Mouse (Mus musculus) heart, adult 2 months (tissue): ENCODE measurements around the gene Casp9. TPM values are rescaled to one million over a fixed set of nuclear protein-coding genes. Genes with fewer than 3 reads are reported as not detected.
A peak's percentile ranks its signal among the peaks of the same experiment; 100 is the strongest.

Experiments
- DNase-seq, 2 experiments: peaks; one replicate each; pipeline ENCODE4 v3.0.0; 2021
- H3K27ac ChIP-seq: fragments of 200-600 bp; 2 replicates; pipeline ENCODE4 v1.8.1; 2022
- H3K27me3 ChIP-seq: fragments of 200-500 bp; 2 replicates; pipeline ENCODE4 v1.6.1; 2012; ENCODE audit warnings: mild to moderate bottlenecking, low read length, inconsistent platforms, mixed read lengths; ENCODE audit not compliant: control insufficient read depth, insufficient read depth
- H3K36me3 ChIP-seq: fragments of 200-500 bp; 2 replicates; pipeline ENCODE4 v1.6.1; 2012; ENCODE audit warnings: low read length, inconsistent platforms; ENCODE audit not compliant: control insufficient read depth, insufficient read depth
- H3K4me1 ChIP-seq: fragments of 200-500 bp; 2 replicates; pipeline ENCODE4 v1.6.1; 2011; ENCODE audit warnings: low read length; ENCODE audit not compliant: control insufficient read depth, insufficient read depth
- H3K4me3 ChIP-seq: fragments of 200-600 bp; 2 replicates; pipeline ENCODE4 v1.8.1; 2022
- H3K79me2 ChIP-seq: fragments of 200-500 bp; replicated peaks from 2 replicates; pipeline ENCODE4 v1.6.1; 2012; ENCODE audit warnings: mild to moderate bottlenecking, inconsistent platforms, low read length, moderate library complexity, mixed read lengths; ENCODE audit not compliant: control insufficient read depth, insufficient read depth
- H3K9ac ChIP-seq: fragments of 200-500 bp; 2 replicates; pipeline ENCODE4 v1.6.1; 2012; ENCODE audit warnings: low read depth, mild to moderate bottlenecking, control low read depth, inconsistent platforms, low read length, mixed read lengths
- CTCF ChIP-seq: fragments of 200-600 bp; IDR thresholded peaks from 2 replicates; pipeline ENCODE4 v1.8.1; 2022; ENCODE audit warnings: antibody characterized with exemption, mild to moderate bottlenecking, moderate library complexity
- EP300 ChIP-seq: fragments of 200-500 bp; IDR thresholded peaks from 2 replicates; pipeline ENCODE4 v1.6.1; 2011; ENCODE audit warnings: low read depth, low read length, control low read depth; ENCODE audit not compliant: insufficient read depth
- POLR2A ChIP-seq: fragments of 200-500 bp; IDR thresholded peaks from 2 replicates; pipeline ENCODE4 v1.6.1; 2011; ENCODE audit warnings: mild to moderate bottlenecking, low read depth, low read length, control low read depth; ENCODE audit not compliant: insufficient read depth
- WGBS: fragments of 180-500 bp; shearing (Covaris S2); methylation state at CpG from one replicate; pipeline ENCODE4 v1.1.7; 2018; 5-methylcytosine and 5-hydroxymethylcytosine counted together
- intact Hi-C: fragments of 180-260 bp; cut with DNase I; formaldehyde crosslinking; loops from one replicate; pipeline ENCODE4 v1.15.1; 2025
- polyA plus RNA-seq: library from polyadenylated mRNA; depleted of rRNA; stranded (reverse); fragments of >200 nt; gene quantifications from 2 replicates; pipeline ENCODE4 v1.2.3, GENCODE M21; 2012; rRNA removed
- total RNA-seq, 2 experiments: library from RNA; stranded (reverse); gene quantifications; 2 replicates each; pipeline ENCODE4 v1.2.3; 2021

The Casp9 gene
- total and polyA plus RNA-seq, 3 experiments = 7.5 to 10.0 (median 8.1) TPM

- H3K79me2 ChIP-seq = no peaks in the 10 kb centered on the region
- peaks cover 6% of the 10 kb centered on the region for H3K4me1 ChIP-seq
- no peak overlapping the region for H3K27ac ChIP-seq
- H3K36me3 ChIP-seq = no peaks in the 10 kb centered on the region
- intact Hi-C loops = no loop called here
- H3K27me3 ChIP-seq = no peaks in the 10 kb centered on the region
- 79% methylated on average over 19 of the region's 19 CpGs for WGBS
- H3K4me3 ChIP-seq = no peak overlapping the region
- DNase-seq = no peak
- H3K9ac ChIP-seq = no peak overlapping the region
- no peak for TF ChIP-seq CTCF
- no peak for TF ChIP-seq POLR2A
- TF ChIP-seq EP300 = no peak
Measured at GRCm38 (mm10) chr4:141860246-141860841, 66.9 kb downstream of the Casp9 start.

GRCm38 (mm10) chr4:141861591-141862295 lies 68.3 kb downstream of the Casp9 start:
- WGBS = 89% methylated on average over 17 of the region's 17 CpGs
- no peaks in the 10 kb centered on the region for H3K27me3 ChIP-seq
- H3K79me2 ChIP-seq = no peaks in the 10 kb centered on the region
- no peak for DNase-seq
- peaks cover 7% of the 10 kb centered on the region for H3K4me1 ChIP-seq
- TF ChIP-seq EP300 (no peak), CTCF (no peak), POLR2A (no peak)
- no peak overlapping the region for H3K4me3 ChIP-seq
- no peak overlapping the region for H3K9ac ChIP-seq
- intact Hi-C loops = no loop called here
- no peak overlapping the region for H3K27ac ChIP-seq
- H3K36me3 ChIP-seq = no peaks in the 10 kb centered on the region

- no peak overlapping the region for H3K9ac ChIP-seq
- no peak for DNase-seq
Measured at GRCm38 (mm10) chr4:141862867-141863266, 69.5 kb downstream of the Casp9 start.

GRCm38 (mm10) chr4:141863726-141864280 lies 70.4 kb downstream of the Casp9 start:
- H3K27me3 ChIP-seq = no peaks in the 10 kb centered on the region
- no peak for DNase-seq
- no peaks in the 10 kb centered on the region for H3K36me3 ChIP-seq
- intact Hi-C loops = no loop called here
- H3K9ac ChIP-seq = no peak overlapping the region
- H3K79me2 ChIP-seq = no peaks in the 10 kb centered on the region
- H3K27ac ChIP-seq = peak overlapping the region; percentile 20
- 82% methylated on average over 7 of the region's 7 CpGs for WGBS
- peaks cover 9% of the 10 kb centered on the region for H3K4me1 ChIP-seq
- H3K4me3 ChIP-seq = no peak overlapping the region
- no peak for TF ChIP-seq EP300
- TF ChIP-seq CTCF = no peak
- TF ChIP-seq POLR2A = no peak

More at GRCm38 (mm10) chr4:141862867-141863266, 69.5 kb downstream of the Casp9 start:
- H3K36me3 ChIP-seq = no peaks in the 10 kb centered on the region
- TF ChIP-seq EP300 (0 out of 2 replicates have a peak, but pooled peaks have one; percentile 46), POLR2A (no peak)
- peaks cover 9% of the 10 kb centered on the region for H3K4me1 ChIP-seq
- WGBS = 41% methylated on average over 5 of the region's 5 CpGs
- intact Hi-C loops = no loop called here
- no peaks in the 10 kb centered on the region for H3K79me2 ChIP-seq
- no peaks in the 10 kb centered on the region for H3K27me3 ChIP-seq
- H3K27ac ChIP-seq = 0 out of 2 replicates have a peak overlapping the region, but pooled peaks have one; percentile 21
- H3K4me3 ChIP-seq = no peak overlapping the region

- no peak overlapping the region for H3K4me3 ChIP-seq
- no peaks in the 10 kb centered on the region for H3K36me3 ChIP-seq
- intact Hi-C loops = no loop called here
- no peak overlapping the region for H3K9ac ChIP-seq
- no peaks in the 10 kb centered on the region for H3K79me2 ChIP-seq
- DNase-seq = no peak
- no peaks in the 10 kb centered on the region for H3K27me3 ChIP-seq
- no peak for TF ChIP-seq EP300
- 94% methylated on average over 8 of the region's 8 CpGs for WGBS
- no peak overlapping the region for H3K27ac ChIP-seq
- H3K4me1 ChIP-seq = peaks cover 9% of the 10 kb centered on the region
Measured at GRCm38 (mm10) chr4:141864506-141864905, 71.1 kb downstream of the Casp9 start.

GRCm38 (mm10) chr4:141865006-141865405 lies 71.6 kb downstream of the Casp9 start:
- no peaks in the 10 kb centered on the region for H3K36me3 ChIP-seq
- H3K27me3 ChIP-seq = no peaks in the 10 kb centered on the region
- H3K4me1 ChIP-seq = peaks cover 10% of the 10 kb centered on the region
- TF ChIP-seq POLR2A (no peak), EP300 (no peak), CTCF (no peak)
- no peaks in the 10 kb centered on the region for H3K79me2 ChIP-seq
- 84% methylated on average over 5 of the region's 5 CpGs for WGBS
- intact Hi-C loops = no loop called here
- H3K4me3 ChIP-seq = no peak overlapping the region
- DNase-seq = no peak
- no peak overlapping the region for H3K9ac ChIP-seq
- no peak overlapping the region for H3K27ac ChIP-seq

Other genes starting within 250 kb of the Casp9 start
- gene Fblim1, start 187.5 kb upstream of the Casp9 start, total RNA-seq = 100 to 1,000 TPM; 236 to 263 TPM
- gene Fblim1, start 187.5 kb upstream of the Casp9 start, polyA plus RNA-seq = 297 and 303 TPM in 2 replicates
- gene Tmem82, start 175.0 kb upstream of the Casp9 start, total RNA-seq = 10 to 100 TPM; 16.5 to 20.2 TPM
- gene Tmem82, start 175.0 kb upstream of the Casp9 start, polyA plus RNA-seq = 35.5 and 36.6 TPM in 2 replicates
- 100 to 1,000 TPM; 118 to 132 TPM for gene Slc25a34, start 169.8 kb upstream of the Casp9 start, total RNA-seq
- gene Slc25a34, start 169.8 kb upstream of the Casp9 start, polyA plus RNA-seq = 183 and 258 TPM in 2 replicates
- gene Plekhm2, start 128.7 kb upstream of the Casp9 start, total RNA-seq = 100 to 1,000 TPM in 1 of 2 experiments, 10 to 100 TPM in 1; 95.2 to 126 TPM
- gene Plekhm2, start 128.7 kb upstream of the Casp9 start, polyA plus RNA-seq = 111 and 144 TPM in 2 replicates
- not detected for gene Rsc1a1, start 108.0 kb upstream of the Casp9 start, total RNA-seq
- gene Rsc1a1, start 108.0 kb upstream of the Casp9 start, polyA plus RNA-seq = 4.6 and 8.8 TPM in 2 replicates
- gene Ddi2, start 70.2 kb upstream of the Casp9 start, total RNA-seq = 10 to 100 TPM; 28.6 to 29.4 TPM
- gene Ddi2, start 70.2 kb upstream of the Casp9 start, polyA plus RNA-seq = 8.7 and 14.2 TPM in 2 replicates
- gene Agmat, start 46.9 kb upstream of the Casp9 start, total RNA-seq = under 1 TPM; 0.23 to 0.32 TPM
- gene Agmat, start 46.9 kb upstream of the Casp9 start, polyA plus RNA-seq = 0.57 and 1.1 TPM in 2 replicates
- gene Dnajc16, start 2.7 kb upstream of the Casp9 start, total RNA-seq = 10 to 100 TPM; 20.4 to 24.9 TPM
- gene Dnajc16, start 2.7 kb upstream of the Casp9 start, polyA plus RNA-seq = 12.5 and 20.9 TPM in 2 replicates
- not detected for gene Cela2a, start 32.5 kb downstream of the Casp9 start, total RNA-seq
- 0.26 and 0.62 TPM in 2 replicates for gene Cela2a, start 32.5 kb downstream of the Casp9 start, polyA plus RNA-seq
- not detected for gene Ctrc, start 52.7 kb downstream of the Casp9 start, total RNA-seq
- not detected in 2 replicates for gene Ctrc, start 52.7 kb downstream of the Casp9 start, polyA plus RNA-seq
- gene Efhd2, start 81.3 kb downstream of the Casp9 start, total RNA-seq = 10 to 100 TPM; 19.4 to 21.2 TPM
- gene Efhd2, start 81.3 kb downstream of the Casp9 start, polyA plus RNA-seq = 28.4 and 33.0 TPM in 2 replicates
- under 1 TPM; 0.47 to 0.55 TPM for gene Fhad1, start 221.5 kb downstream of the Casp9 start, total RNA-seq
- 0.47 and 0.53 TPM in 2 replicates for gene Fhad1, start 221.5 kb downstream of the Casp9 start, polyA plus RNA-seq